Comparison of ENCODE assay signal across 8 mouse cellular contexts in the genomic region with DNA sequence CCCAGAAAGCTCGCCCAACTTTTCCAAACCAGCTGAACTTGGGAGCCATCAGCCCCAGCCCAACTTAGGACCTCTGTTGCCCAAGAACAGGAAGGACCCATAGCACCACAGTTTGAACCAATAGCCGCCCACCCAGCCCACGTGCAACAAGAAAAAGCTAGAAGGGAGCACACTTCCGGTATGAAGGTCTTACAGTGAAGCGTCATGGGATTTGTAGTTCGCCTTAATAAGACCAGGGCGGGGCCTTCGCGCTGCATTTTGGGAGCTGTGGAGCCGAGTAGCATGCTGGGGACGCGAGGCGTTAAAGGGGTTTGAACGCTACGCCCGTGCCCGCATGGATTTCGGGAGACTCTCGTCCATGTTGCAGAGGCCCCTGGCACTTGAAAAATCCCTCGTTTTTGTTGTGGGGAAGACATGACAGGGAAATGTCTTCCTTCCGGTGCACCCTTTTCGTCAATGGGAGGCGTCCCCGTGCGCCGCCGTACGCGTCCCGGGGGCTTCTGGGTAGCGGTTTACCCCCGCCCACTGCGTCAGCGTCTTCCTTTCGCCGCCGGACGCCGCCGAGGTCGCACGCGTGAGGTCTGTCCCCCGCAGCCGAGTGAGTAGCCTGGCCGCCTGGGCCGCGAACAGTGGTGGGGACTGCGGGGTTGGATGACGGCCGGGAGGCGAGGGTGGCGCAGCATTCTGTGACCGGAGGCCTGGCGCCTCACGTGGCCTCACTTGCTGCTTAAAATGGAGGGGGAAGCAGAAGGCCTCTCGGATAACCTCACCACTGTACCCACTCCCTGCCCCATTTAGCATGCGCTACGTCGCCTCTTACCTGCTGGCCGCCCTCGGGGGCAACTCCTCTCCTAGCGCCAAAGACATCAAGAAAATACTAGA. TPM values are rescaled to one million over a fixed set of nuclear protein-coding genes. Genes with fewer than 3 reads are reported as not detected.
DNase-seq lines count a peak whose midpoint lies in the region; ATAC-seq and TF ChIP-seq lines count a peak whose summit lies in the region.

Gene Rplp2 (plus strand): TSS at position 261 of the 882 bp plus-strand sequence.

- peak within 1 kb of the TSS; percentile 64 for H3K4me3 ChIP-seq in C2C12 (ENCODE audit: insufficient read depth, poor library complexity, severe bottlenecking)
- H3K4me3 ChIP-seq in erythroblast, embryonic 14.5 days (replicated peaks): peak within 1 kb of the TSS; percentile 68
- peak within 1 kb of the TSS; percentile 98 for H3K4me3 ChIP-seq in heart, embryonic 12.5 days
- peak within 1 kb of the TSS; percentile 90 for H3K4me3 ChIP-seq in liver, embryonic 12.5 days
- peak within 1 kb of the TSS; percentile 78 for H3K4me3 ChIP-seq in stomach, embryonic 15.5 days (replicated peaks)

- DNase-seq in brain, embryonic 14.5 days (ENCODE audit: low read depth): peak; percentile 98
- peak; percentile 96 for DNase-seq in kidney, postnatal 10 days
- DNase-seq in natural killer cell, adult 2 months (ENCODE audit: low spot score in 2 of 2): peak; percentile 94

- H3K27ac ChIP-seq in heart, embryonic 12.5 days (ENCODE audit: poor library complexity, severe bottlenecking): peak within 1 kb of the TSS; percentile 83
- H3K27ac ChIP-seq in liver, embryonic 12.5 days: peak within 1 kb of the TSS; percentile 90
- H3K27ac ChIP-seq in stomach, embryonic 15.5 days: peak within 1 kb of the TSS; percentile 89

- peak within 1 kb of the TSS; percentile 94 for H3ac ChIP-seq in C2C12 (ENCODE audit: control insufficient read depth, insufficient read length, low read depth)

- H3K9ac ChIP-seq in heart, embryonic 12.5 days: peak within 1 kb of the TSS; percentile 99
- peak within 1 kb of the TSS; percentile 95 for H3K9ac ChIP-seq in liver, embryonic 12.5 days
- H3K9ac ChIP-seq in stomach, embryonic 15.5 days: peak within 1 kb of the TSS; percentile 84

- H3K4me2 ChIP-seq in heart, embryonic 12.5 days: peak within 1 kb of the TSS; percentile 75
- H3K4me2 ChIP-seq in liver, embryonic 12.5 days: peak within 1 kb of the TSS; percentile 71
- peak within 1 kb of the TSS; percentile 58 for H3K4me2 ChIP-seq in stomach, embryonic 15.5 days

- H3K79me2 ChIP-seq in C2C12 (ENCODE audit: control insufficient read depth, insufficient read depth): peaks cover 42% of the 10 kb centered on the region

- no peaks in the 10 kb centered on the region for H3K27me3 ChIP-seq in C2C12 (ENCODE audit: control insufficient read depth, insufficient read depth, insufficient read length)
- H3K27me3 ChIP-seq in erythroblast, embryonic 14.5 days (ENCODE audit: control insufficient read depth): no peaks in the 10 kb centered on the region
- no peaks in the 10 kb centered on the region for H3K27me3 ChIP-seq in heart, embryonic 12.5 days (replicated peaks)
- H3K27me3 ChIP-seq in liver, embryonic 12.5 days (replicated peaks): no peaks in the 10 kb centered on the region
- H3K27me3 ChIP-seq in stomach, embryonic 15.5 days (replicated peaks): no peaks in the 10 kb centered on the region

- under 1% methylated on average over 63 of the region's 63 CpGs for WGBS in heart, embryonic 12.5 days
- under 1% methylated on average over 63 of the region's 63 CpGs for WGBS in liver, embryonic 12.5 days (ENCODE audit: insufficient replicate concordance)
- under 1% methylated on average over 63 of the region's 63 CpGs for WGBS in stomach, embryonic 15.5 days

- peaks cover 26% of the 10 kb centered on the region for H3K79me3 ChIP-seq in C2C12 (ENCODE audit: low read depth)

- H3K36me3 ChIP-seq in C2C12 (ENCODE audit: control insufficient read depth, insufficient read depth): peaks cover 43% of the 10 kb centered on the region
- peaks cover 50% of the 10 kb centered on the region for H3K36me3 ChIP-seq in erythroblast, embryonic 14.5 days (ENCODE audit: control insufficient read depth)
- peaks cover 40% of the 10 kb centered on the region for H3K36me3 ChIP-seq in heart, embryonic 12.5 days
- peaks cover 49% of the 10 kb centered on the region for H3K36me3 ChIP-seq in liver, embryonic 12.5 days
- peaks cover 11% of the 10 kb centered on the region for H3K36me3 ChIP-seq in stomach, embryonic 15.5 days

- H3K4me1 ChIP-seq in erythroblast, embryonic 14.5 days (ENCODE audit: control insufficient read depth): peaks cover 76% of the 10 kb centered on the region
- H3K4me1 ChIP-seq in heart, embryonic 12.5 days (replicated peaks): peaks cover 27% of the 10 kb centered on the region
- H3K4me1 ChIP-seq in liver, embryonic 12.5 days: peaks cover 76% of the 10 kb centered on the region
- peaks cover 21% of the 10 kb centered on the region for H3K4me1 ChIP-seq in stomach, embryonic 15.5 days

- no peak for TF ChIP-seq CTCF in C2C12 (IDR thresholded peaks at IDR 0.05; ENCODE audit: control insufficient read depth, insufficient read depth, insufficient read length)
- no peak for TF ChIP-seq CTCF in brain, embryonic 14.5 days (IDR thresholded peaks at IDR 0.05; ENCODE audit: borderline replicate concordance, extremely low read depth, insufficient read depth, insufficient read length)

- H3K9me3 ChIP-seq in erythroblast, embryonic 14.5 days (ENCODE audit: control insufficient read depth, low read length): no peaks in the 10 kb centered on the region
- H3K9me3 ChIP-seq in heart, embryonic 12.5 days (replicated peaks): no peaks in the 10 kb centered on the region
- no peaks in the 10 kb centered on the region for H3K9me3 ChIP-seq in liver, embryonic 12.5 days (replicated peaks)
- no peaks in the 10 kb centered on the region for H3K9me3 ChIP-seq in stomach, embryonic 15.5 days

- TF ChIP-seq POLR2A in brain, embryonic 14.5 days (IDR thresholded peaks at IDR 0.05; ENCODE audit: borderline replicate concordance, extremely low read depth, insufficient read depth, insufficient read length, poor library complexity, severe bottlenecking): peak; percentile 83

- peak; percentile 91 for ATAC-seq in heart, embryonic 12.5 days (ENCODE audit: insufficient number of reproducible peaks, low FRiP score)
- ATAC-seq in liver, embryonic 12.5 days: peak; percentile 85
- peak; percentile 88 for ATAC-seq in stomach, embryonic 15.5 days (ENCODE audit: insufficient read depth, low FRiP score, low read depth)

TF ChIP-seq in C2C12, 6 proteins besides CTCF, POLR2A, EP300 and RAD21:
- TF ChIP-seq CEBPB (IDR thresholded peaks at IDR 0.05; ENCODE audit: low read depth) (peak; percentile 24), MAX (IDR thresholded peaks at IDR 0.05) (peak; percentile 81), MYOD1 (IDR thresholded peaks at IDR 0.05; ENCODE audit: control insufficient read depth, insufficient read length, low read depth) (no peak), FOSL1 (IDR thresholded peaks at IDR 0.05; ENCODE audit: insufficient read depth, low read length, poor library complexity, severe bottlenecking) (no peak), USF1 (IDR thresholded peaks at IDR 0.05; ENCODE audit: low read depth) (peak; percentile 79), MYOG (IDR thresholded peaks at IDR 0.05; ENCODE audit: control insufficient read depth, extremely low read depth, insufficient read length) (no peak)

RNA-seq across cellular contexts. Expression of gene Rplp2, which starts in this region (rescaled TPM):
- polyA plus RNA-seq in C2C12 (2012; fragmentation: generic; extraction: Trizol): 4,785 TPM
- 705 and 779 TPM in 2 replicates for polyA plus RNA-seq in brain, embryonic 14.5 days (2012; rRNA removed)
- 584 and 1,051 TPM in 2 replicates for polyA plus RNA-seq in erythroblast, embryonic 14.5 days (2012)
- polyA plus RNA-seq in heart, embryonic 12.5 days (2016; fragmentation: Nextera tagmentation; extraction: Ambion mirVana): 867 and 941 TPM in 2 replicates
- polyA plus RNA-seq in liver, embryonic 12.5 days (2016; fragmentation: Nextera tagmentation; extraction: Ambion mirVana): 1,288 and 1,344 TPM in 2 replicates
- 1,278 and 1,319 TPM in 2 replicates for polyA plus RNA-seq in stomach, embryonic 15.5 days (2015; fragmentation: Nextera tagmentation; extraction: Ambion mirVana)

Comparison
In these comparisons a context has a peak if more than half of its experiments do, and no peak if none do; other contexts are left out.
1. Peak in every context shown above with its lines: DNase-seq, ATAC-seq, H3K4me3 ChIP-seq and H3K27ac ChIP-seq.